Mouse (Mus musculus) gastrocnemius, adult 18-20 months (tissue): ENCODE results near the gene D630039A03Rik. TPM values are rescaled to one million over a fixed set of nuclear protein-coding genes. Genes with fewer than 3 reads are reported as not detected.
A peak's percentile ranks its signal among the peaks of the same experiment; 100 is the strongest.
"Not testable (repeated sequence)": the region's sequence is repeated elsewhere in the genome, so short reads cannot be mapped to it uniquely, and the experiment has no call there.

Experiments used
- DNase-seq: peaks from one replicate; pipeline ENCODE4 v3.0.0; 2021; ENCODE audit warnings: low spot score
- total RNA-seq, 2 experiments: library from RNA; stranded (reverse); gene quantifications; 2 replicates each; pipeline ENCODE4 v1.2.3; 2021

Gene D630039A03Rik
- total RNA-seq, 2 experiments from 2014 or later: not detected

GRCm38 (mm10) chr4:57888978-57889377, 27.1 kb downstream of the D630039A03Rik start:
- DNase-seq: not testable (repeated sequence)

GRCm38 (mm10) chr4:57888246-57888645, 27.9 kb downstream of the D630039A03Rik start:
- no peak for DNase-seq

GRCm38 (mm10) chr4:57886888-57887230, 29.2 kb downstream of the D630039A03Rik start:
- DNase-seq: no peak

GRCm38 (mm10) chr4:57886066-57886887, 29.8 kb downstream of the D630039A03Rik start:
- no peak for DNase-seq

GRCm38 (mm10) chr4:57885186-57885585, 30.9 kb downstream of the D630039A03Rik start:
- DNase-seq: no peak

- no peak for DNase-seq
These were observed 31.6 kb downstream of the D630039A03Rik start for GRCm38 (mm10) chr4:57884511-57884910.

- DNase-seq: no peak
These were observed 32.3 kb downstream of the D630039A03Rik start for GRCm38 (mm10) chr4:57883520-57884421.

GRCm38 (mm10) chr4:57879804-57880357, 36.2 kb downstream of the D630039A03Rik start:
- peak; percentile 80 for DNase-seq

GRCm38 (mm10) chr4:57879137-57879536, 37.0 kb downstream of the D630039A03Rik start:
- DNase-seq: no peak

GRCm38 (mm10) chr4:57867454-57867853, 48.6 kb downstream of the D630039A03Rik start:
- no peak for DNase-seq

- DNase-seq: no peak
These were observed 49.1 kb downstream of the D630039A03Rik start for GRCm38 (mm10) chr4:57866990-57867389.

GRCm38 (mm10) chr4:57866088-57866487, 50.0 kb downstream of the D630039A03Rik start:
- DNase-seq: peak; percentile 59

- DNase-seq: no peak
These were observed 53.7 kb downstream of the D630039A03Rik start for GRCm38 (mm10) chr4:57862269-57862986.

- DNase-seq: no peak
These were observed 54.2 kb downstream of the D630039A03Rik start for GRCm38 (mm10) chr4:57861856-57862255.

GRCm38 (mm10) chr4:57861166-57861565, 54.9 kb downstream of the D630039A03Rik start:
- DNase-seq: no peak

- DNase-seq: peak; percentile 79
These were observed 55.9 kb downstream of the D630039A03Rik start for GRCm38 (mm10) chr4:57860204-57860611.

Other genes with a start within 250 kb of the D630039A03Rik start
- 10 to 100 TPM; 28.7 to 41.5 TPM for gene Akap2, start 198.6 kb downstream of the D630039A03Rik start, total RNA-seq
- gene Txn1, start 40.1 kb upstream of the D630039A03Rik start, total RNA-seq: 10 to 100 TPM; 69.4 to 71.6 TPM
- not detected for gene Txndc8, start 92.8 kb upstream of the D630039A03Rik start, total RNA-seq